Mouse (Mus musculus) midbrain, embryonic 15.5 days (tissue): Measurements from ENCODE around the gene Ccl24. TPM values are rescaled to one million over a fixed set of nuclear protein-coding genes. Genes with fewer than 3 reads are reported as not detected.
"Not testable (repeated sequence)": the region's sequence is repeated elsewhere in the genome, so short reads cannot be mapped to it uniquely, and the experiment has no call there.

Experiments
- ATAC-seq: fragments of 200-750 bp; cut with Nextera tagmentation; replicated peaks from 2 replicates; pipeline ENCODE4 v1.8.0; 2017; ENCODE audit warnings: moderate TSS enrichment
- H3K27ac ChIP-seq: fragments of 300-500 bp; sonication (generic); 2 replicates; pipeline ENCODE4 v1.5.1; 2015; ENCODE audit warnings: mild to moderate bottlenecking, inconsistent platforms
- H3K27me3 ChIP-seq: fragments of 300-500 bp; sonication (generic); replicated peaks from 2 replicates; pipeline ENCODE4 v1.6.1; 2015; ENCODE audit warnings: inconsistent platforms
- H3K36me3 ChIP-seq: fragments of 300-500 bp; sonication (generic); replicated peaks from 2 replicates; pipeline ENCODE4 v1.6.1; 2015; ENCODE audit warnings: inconsistent platforms
- H3K4me1 ChIP-seq: fragments of 300-500 bp; sonication (generic); 2 replicates; pipeline ENCODE4 v1.6.1; 2015; ENCODE audit warnings: inconsistent platforms
- H3K4me2 ChIP-seq: fragments of 300-500 bp; sonication (generic); 2 replicates; pipeline ENCODE4 v1.6.1; 2015; ENCODE audit warnings: inconsistent platforms, mild to moderate bottlenecking, moderate library complexity
- H3K4me3 ChIP-seq: fragments of 300-500 bp; sonication (generic); 2 replicates; pipeline ENCODE4 v1.5.1; 2015; ENCODE audit warnings: mild to moderate bottlenecking, inconsistent platforms
- H3K9ac ChIP-seq: fragments of 300-500 bp; sonication (generic); 2 replicates; pipeline ENCODE4 v1.6.1; 2015; ENCODE audit warnings: mild to moderate bottlenecking, inconsistent platforms
- H3K9me3 ChIP-seq: fragments of 300-500 bp; sonication (generic); 2 replicates; pipeline ENCODE4 v1.6.1; 2016; ENCODE audit warnings: inconsistent platforms
- WGBS: fragments of 180-500 bp; shearing (Covaris S2); methylation state at CpG from one replicate; pipeline ENCODE4 v1.1.7; 2015; ENCODE audit warnings: mixed read lengths; 5-methylcytosine and 5-hydroxymethylcytosine counted together
- polyA plus RNA-seq: library from polyadenylated mRNA; unstranded; fragments of >200 nt; fragmentation: Nextera tagmentation; extraction: Ambion mirVana; gene quantifications from 2 replicates; pipeline ENCODE4 v1.2.1, GENCODE M21; 2015

Ccl24 gene
- 1.2 and 2.8 TPM in 2 replicates for polyA plus RNA-seq

DNA sequence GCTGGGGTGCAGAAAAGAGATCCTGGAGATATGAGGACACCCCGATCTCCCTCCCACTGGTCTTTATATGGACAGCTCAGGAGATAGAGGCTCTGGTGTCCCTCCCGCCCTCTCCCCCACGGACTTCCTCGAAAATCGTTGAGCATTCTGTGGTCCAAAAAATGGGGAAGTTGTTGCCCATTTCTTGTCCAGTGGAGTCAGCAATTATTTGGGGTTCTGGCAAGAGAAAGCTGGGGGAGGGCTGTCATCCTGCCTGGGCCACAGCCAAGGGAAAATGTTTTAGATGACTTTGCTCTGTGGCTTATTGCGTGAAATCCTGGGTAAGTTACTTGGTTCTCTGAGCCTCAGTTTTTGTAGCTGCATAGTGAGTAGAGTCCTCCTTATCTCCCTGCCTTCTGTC lies at the start of gene Ccl24:
TSS of gene Ccl24 (minus strand) at position 44 of the 400 bp plus-strand sequence.
- H3K36me3 ChIP-seq = no peaks in the 10 kb centered on the region
- no peaks in the 10 kb centered on the region for H3K9me3 ChIP-seq
- H3K4me1 ChIP-seq = no peaks in the 10 kb centered on the region
- no peak within 1 kb of the TSS for H3K9ac ChIP-seq
- WGBS = 93% methylated on average over 6 of the region's 6 CpGs
- H3K27ac ChIP-seq = no peak within 1 kb of the TSS
- no peak for ATAC-seq
- no peak within 1 kb of the TSS for H3K4me2 ChIP-seq
- no peaks in the 10 kb centered on the region; the same call in 1 of the 2 replicates for H3K27me3 ChIP-seq
- no peak within 1 kb of the TSS for H3K4me3 ChIP-seq

DNA sequence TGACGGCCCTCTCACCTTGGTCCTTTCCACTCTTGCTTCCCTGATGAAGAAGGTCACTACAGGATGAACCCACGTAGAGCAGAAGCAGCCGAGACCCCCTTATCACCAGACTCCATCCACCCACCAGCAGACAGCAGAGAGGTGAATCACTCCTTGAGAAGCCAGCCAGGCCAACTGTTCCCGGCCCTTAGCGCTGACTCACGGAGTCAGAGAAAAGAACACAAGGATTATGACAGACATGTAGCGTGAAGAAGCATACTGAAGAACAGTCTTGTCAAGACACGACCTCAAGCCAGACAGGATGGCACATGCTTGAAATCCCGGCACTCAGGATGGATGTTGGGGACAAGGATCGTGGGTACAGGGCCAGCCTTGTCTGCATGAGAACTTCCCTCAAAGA lies 48.9 kb upstream of the Ccl24 start:
- no peak for ATAC-seq
- H3K4me1 ChIP-seq = no peaks in the 10 kb centered on the region
- no peak overlapping the region for H3K4me2 ChIP-seq
- no peaks in the 10 kb centered on the region for H3K36me3 ChIP-seq
- H3K9ac ChIP-seq = no peak overlapping the region
- H3K27ac ChIP-seq = no peak overlapping the region
- no peak overlapping the region for H3K4me3 ChIP-seq
- no peaks in the 10 kb centered on the region for H3K27me3 ChIP-seq
- H3K9me3 ChIP-seq = no peaks in the 10 kb centered on the region
- whole genome bisulfite sequencing = 86% methylated on average over 10 of the region's 10 CpGs

DNA sequence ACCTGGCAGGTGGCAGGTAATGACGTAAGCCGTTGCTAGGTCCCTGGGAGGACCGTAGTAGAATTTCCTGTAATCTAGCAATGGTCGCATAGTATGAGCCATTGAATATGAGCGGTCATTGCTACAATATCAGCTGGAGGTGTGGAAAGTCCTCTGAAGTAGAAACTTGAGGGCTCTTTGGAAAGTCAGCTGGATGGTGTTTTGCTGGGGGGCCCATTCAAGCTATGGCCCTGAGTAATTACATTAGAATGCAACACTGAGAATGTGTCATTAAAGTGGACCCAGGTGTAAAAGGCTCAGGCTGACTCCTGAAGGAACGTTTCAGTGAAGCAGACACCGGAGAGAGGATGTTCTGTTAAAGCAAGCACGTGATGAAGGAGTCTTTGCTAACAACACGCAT lies 47.7 kb upstream of the Ccl24 start:
- Histone ChIP-seq H3K36me3 (no peaks in the 10 kb centered on the region), H3K27ac (no peak overlapping the region), H3K9me3 (no peaks in the 10 kb centered on the region), H3K27me3 (no peaks in the 10 kb centered on the region), H3K9ac (no peak overlapping the region), H3K4me3 (no peak overlapping the region), H3K4me1 (no peaks in the 10 kb centered on the region), H3K4me2 (no peak overlapping the region)
- WGBS = 88% methylated on average over 9 of the region's 9 CpGs
- ATAC-seq = no peak

DNA sequence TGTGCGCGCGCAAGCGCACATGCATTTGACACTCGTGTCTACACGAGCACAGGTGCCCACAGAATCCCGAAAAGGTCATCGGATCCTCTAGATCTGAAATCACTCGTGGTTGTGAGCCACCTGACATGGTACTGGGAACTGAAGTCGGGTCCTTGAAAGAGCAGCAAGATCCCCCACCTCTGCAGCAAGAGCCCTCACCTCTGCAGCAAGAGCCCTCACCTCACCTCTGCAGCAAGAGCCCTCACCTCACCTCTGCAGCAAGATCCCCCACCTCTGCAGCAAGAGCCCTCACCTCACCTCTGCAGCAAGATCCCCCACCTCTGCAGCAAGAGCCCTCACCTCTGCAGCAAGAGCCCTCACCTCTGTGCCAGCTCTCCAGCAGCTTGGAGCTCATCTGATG lies 46.9 kb upstream of the Ccl24 start:
- not testable (repeated sequence) for H3K9ac ChIP-seq, H3K9me3 ChIP-seq, H3K4me2 ChIP-seq, H3K4me3 ChIP-seq, ATAC-seq, H3K36me3 ChIP-seq, H3K27me3 ChIP-seq, H3K27ac ChIP-seq, H3K4me1 ChIP-seq
- WGBS = 87% methylated on average over 10 of the region's 10 CpGs

DNA sequence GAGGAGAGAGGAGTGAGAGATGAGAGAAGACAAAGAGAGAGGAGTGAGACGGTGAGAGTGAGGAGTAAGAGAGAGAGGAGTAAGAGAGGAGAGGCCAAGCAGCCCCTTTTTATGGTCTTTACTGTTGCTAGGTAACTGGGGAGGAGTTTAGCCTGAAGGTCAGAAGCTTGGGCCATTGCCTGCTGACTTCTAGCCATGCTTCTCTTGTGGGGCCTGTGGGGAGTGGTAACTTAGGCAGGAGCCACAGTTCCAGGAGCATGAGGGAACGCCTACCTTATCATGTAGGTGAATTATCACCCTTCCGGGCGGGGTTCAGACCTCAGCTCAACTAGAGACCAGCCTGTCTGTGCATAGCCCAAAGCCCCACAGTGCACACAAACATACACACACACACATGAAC lies 36.9 kb upstream of the Ccl24 start:
- Histone ChIP-seq H3K27me3 (no peaks in the 10 kb centered on the region), H3K9me3 (no peaks in the 10 kb centered on the region), H3K4me3 (no peak overlapping the region), H3K4me2 (no peak overlapping the region), H3K9ac (no peak overlapping the region), H3K27ac (no peak overlapping the region), H3K4me1 (no peaks in the 10 kb centered on the region), H3K36me3 (no peaks in the 10 kb centered on the region)
- WGBS = 80% methylated on average over 4 of the region's 4 CpGs
- no peak for ATAC-seq

DNA sequence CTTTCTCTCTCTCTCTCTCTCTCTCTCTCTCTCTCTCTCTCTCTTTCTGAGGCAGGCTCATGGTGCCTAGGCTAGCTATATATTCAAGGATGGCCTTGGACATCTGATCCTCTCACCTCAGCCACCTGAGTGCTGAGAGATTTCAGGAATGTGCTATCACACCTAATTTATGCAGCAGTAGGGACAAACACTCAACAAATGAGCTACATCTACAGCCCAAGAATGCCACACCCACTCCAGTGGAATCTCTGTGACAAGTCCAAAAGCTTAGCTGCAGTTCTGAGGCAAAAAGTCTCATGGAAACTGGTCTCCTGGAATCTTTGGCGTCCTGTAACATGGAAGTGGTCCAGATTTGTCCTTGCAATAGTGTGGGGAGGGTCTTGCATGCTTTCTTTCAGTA lies 34.7 kb upstream of the Ccl24 start:
- Histone ChIP-seq H3K9ac (no peak overlapping the region), H3K27me3 (no peaks in the 10 kb centered on the region), H3K4me2 (no peak overlapping the region), H3K36me3 (no peaks in the 10 kb centered on the region), H3K4me1 (no peaks in the 10 kb centered on the region), H3K27ac (no peak overlapping the region), H3K9me3 (no peaks in the 10 kb centered on the region), H3K4me3 (no peak overlapping the region)
- 69% methylated on average over 1 of the region's 1 CpGs for WGBS
- no peak for ATAC-seq

DNA sequence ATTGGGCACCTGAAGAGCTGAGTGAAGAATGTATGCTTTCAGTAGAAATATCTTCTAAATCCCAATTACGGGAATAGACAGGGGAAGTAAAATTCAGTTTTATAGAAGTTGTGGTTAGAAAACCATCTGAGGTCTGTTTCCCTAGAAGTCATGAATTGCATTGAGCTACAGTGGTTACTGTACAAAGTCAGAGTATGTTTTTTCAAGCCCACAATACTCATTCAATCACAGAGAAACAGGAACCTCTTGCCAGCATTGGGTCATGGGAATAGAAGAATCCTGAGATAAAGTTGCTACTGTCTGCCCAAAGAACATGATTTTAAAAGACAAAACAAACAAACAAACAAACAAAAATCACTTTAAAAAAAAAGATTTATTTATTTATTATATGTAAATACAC lies 33.9 kb upstream of the Ccl24 start:
- no CpG with 5 or more reads among the region's 1 CpGs for WGBS
- H3K9ac ChIP-seq, ATAC-seq, H3K4me3 ChIP-seq, H3K4me2 ChIP-seq, H3K36me3 ChIP-seq, H3K9me3 ChIP-seq, H3K4me1 ChIP-seq, H3K27ac ChIP-seq, H3K27me3 ChIP-seq: not testable (repeated sequence)

DNA sequence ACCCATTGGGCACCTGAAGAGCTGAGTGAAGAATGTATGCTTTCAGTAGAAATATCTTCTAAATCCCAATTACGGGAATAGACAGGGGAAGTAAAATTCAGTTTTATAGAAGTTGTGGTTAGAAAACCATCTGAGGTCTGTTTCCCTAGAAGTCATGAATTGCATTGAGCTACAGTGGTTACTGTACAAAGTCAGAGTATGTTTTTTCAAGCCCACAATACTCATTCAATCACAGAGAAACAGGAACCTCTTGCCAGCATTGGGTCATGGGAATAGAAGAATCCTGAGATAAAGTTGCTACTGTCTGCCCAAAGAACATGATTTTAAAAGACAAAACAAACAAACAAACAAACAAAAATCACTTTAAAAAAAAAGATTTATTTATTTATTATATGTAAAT lies 31.8 kb upstream of the Ccl24 start:
- not testable (repeated sequence) for ATAC-seq, H3K27me3 ChIP-seq, H3K4me2 ChIP-seq, H3K4me3 ChIP-seq, H3K36me3 ChIP-seq, H3K27ac ChIP-seq, H3K4me1 ChIP-seq, H3K9me3 ChIP-seq, H3K9ac ChIP-seq
- WGBS = no CpG with 5 or more reads among the region's 1 CpGs

DNA sequence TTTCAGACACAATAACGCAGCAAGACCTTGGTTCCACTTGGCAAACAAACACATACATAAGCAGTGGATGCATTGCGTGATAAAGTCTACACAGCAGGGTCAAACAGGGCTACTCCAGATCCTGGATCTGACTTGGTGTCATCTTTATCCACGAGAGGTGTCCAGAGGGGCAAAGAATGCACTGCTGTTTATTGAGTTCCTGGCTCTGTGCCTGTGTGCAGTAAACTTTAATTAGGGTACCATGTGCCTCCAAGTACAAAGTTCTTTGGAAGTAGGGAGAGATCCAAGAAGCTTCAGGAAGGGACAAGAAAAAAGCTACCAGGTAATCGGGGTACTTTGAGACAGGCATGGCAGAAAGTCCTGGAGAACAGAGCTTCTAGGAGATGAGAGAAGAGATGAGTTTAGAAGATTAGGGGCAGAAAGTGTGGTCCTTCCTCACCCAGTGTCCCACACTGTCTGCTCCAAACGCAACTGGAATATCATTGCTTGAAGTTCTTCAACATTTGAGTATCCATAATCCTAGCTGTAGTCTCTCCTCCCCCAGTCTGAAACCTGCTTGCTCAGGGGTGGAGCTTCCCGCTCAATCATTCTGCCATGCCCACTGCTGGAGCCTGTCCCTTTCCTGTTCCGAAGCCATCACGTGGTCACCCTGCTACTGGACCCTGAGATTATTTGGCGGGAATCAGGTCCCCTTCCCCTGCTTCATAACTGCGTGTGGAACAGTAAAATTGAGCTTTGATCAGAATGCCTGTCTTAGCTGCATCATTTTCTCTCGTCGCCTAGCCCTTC lies 17.3 kb upstream of the Ccl24 start:
- H3K27me3 ChIP-seq = no peaks in the 10 kb centered on the region
- H3K36me3 ChIP-seq = no peaks in the 10 kb centered on the region
- H3K9me3 ChIP-seq = no peaks in the 10 kb centered on the region; the same call in 1 of the 2 replicates
- ATAC-seq = no peak
- no peak overlapping the region for H3K9ac ChIP-seq
- H3K4me3 ChIP-seq = no peak overlapping the region
- H3K27ac ChIP-seq = no peak overlapping the region
- H3K4me2 ChIP-seq = no peak overlapping the region
- H3K4me1 ChIP-seq = no peaks in the 10 kb centered on the region
- WGBS = 81% methylated on average over 12 of the region's 12 CpGs

DNA sequence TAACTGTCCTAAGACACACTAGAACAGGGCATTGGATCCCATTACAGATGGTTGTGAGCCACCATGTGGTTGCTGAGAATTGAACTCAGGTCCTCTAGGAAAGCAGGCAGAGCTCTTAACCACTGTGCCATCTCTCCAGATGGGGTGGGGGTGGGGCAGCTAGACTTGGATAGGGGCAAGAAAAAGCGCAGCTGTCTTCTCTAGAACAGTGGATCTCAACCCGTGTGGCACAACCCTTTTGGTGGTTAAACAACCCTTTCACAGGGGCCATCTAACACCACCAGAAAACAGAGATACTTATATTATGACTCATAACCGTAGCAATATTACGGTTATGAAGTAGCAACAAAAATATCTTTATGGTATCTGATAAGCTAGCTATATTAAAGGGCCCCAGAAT lies 14.9 kb upstream of the Ccl24 start:
- WGBS = 87% methylated on average over 4 of the region's 4 CpGs
- no peaks in the 10 kb centered on the region; the same call in 1 of the 2 replicates for H3K9me3 ChIP-seq
- H3K36me3 ChIP-seq = no peaks in the 10 kb centered on the region
- H3K27ac ChIP-seq = no peak overlapping the region
- H3K4me2 ChIP-seq = no peak overlapping the region
- H3K9ac ChIP-seq = no peak overlapping the region
- no peak for ATAC-seq
- H3K4me3 ChIP-seq = no peak overlapping the region
- H3K4me1 ChIP-seq = no peaks in the 10 kb centered on the region
- no peaks in the 10 kb centered on the region for H3K27me3 ChIP-seq

DNA sequence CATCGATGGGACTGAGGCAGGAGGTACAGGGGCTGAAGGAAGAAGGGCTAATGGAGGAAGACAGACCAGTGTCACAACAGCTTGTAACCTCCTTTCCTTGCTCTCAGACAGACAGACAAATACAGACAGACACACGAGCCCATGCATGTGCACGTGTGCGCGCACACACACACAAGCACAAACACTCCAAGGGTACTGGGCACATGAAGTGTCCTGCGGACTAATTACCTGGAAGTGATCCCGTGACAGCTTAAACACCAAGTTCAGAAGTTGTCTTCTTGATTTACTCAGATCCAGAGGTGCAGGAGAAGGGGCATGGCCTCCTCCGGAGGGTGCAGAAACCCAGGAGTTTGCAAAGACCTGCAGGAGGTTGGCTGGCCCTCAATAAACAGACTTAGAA lies 12.8 kb upstream of the Ccl24 start:
- Histone ChIP-seq H3K4me3 (no peak overlapping the region), H3K27me3 (no peaks in the 10 kb centered on the region), H3K9ac (no peak overlapping the region), H3K4me2 (no peak overlapping the region), H3K9me3 (no peaks in the 10 kb centered on the region), H3K4me1 (no peaks in the 10 kb centered on the region), H3K27ac (no peak overlapping the region), H3K36me3 (no peaks in the 10 kb centered on the region)
- ATAC-seq = no peak
- WGBS = 95% methylated on average over 8 of the region's 8 CpGs

DNA sequence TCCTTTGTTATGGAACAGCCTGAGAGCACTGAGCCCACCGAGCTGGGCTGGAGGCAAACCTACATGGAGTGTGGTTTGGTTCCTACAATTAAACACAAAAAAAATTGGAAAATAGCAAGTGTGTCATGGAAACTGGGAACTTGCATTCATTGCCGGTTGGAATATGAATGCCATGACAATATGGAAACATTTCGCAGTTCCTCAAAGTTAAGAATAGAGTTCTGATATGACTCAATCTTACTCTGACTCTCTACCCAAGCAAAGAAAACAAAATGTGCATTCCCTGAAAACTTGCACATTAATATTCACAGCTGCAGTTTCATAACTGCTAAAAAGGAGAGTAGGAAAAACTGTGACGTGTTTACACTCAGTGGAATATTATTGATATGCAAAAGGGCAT lies 9.5 kb upstream of the Ccl24 start:
- 82% methylated on average over 4 of the region's 4 CpGs for WGBS
- H3K9ac ChIP-seq = no peak overlapping the region

DNA sequence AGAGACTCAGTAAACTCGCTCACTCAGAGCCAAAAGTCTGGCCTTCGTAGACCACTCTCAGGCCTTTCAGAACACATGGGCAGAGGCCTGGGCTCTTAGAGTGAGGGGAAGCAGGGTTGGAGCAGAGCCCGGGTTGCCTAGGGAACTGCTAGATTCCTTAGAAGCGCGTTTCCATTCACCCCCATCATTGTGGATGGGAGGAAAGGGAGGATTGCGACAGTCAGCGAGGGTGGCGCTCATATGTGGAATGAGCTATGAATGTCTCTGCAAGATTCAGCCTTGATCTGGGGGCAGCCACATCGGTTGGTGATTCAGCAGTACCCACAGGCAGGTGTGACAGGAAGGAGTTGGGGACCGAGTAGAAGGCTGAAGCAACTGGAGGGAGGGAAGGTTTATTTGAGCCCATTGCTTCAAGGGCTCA lies 6.5 kb upstream of the Ccl24 start:
- ATAC-seq = no peak
- Histone ChIP-seq H3K36me3 (no peaks in the 10 kb centered on the region), H3K9ac (no peak overlapping the region), H3K9me3 (no peaks in the 10 kb centered on the region), H3K27ac (no peak overlapping the region), H3K4me2 (no peak overlapping the region), H3K4me3 (no peak overlapping the region), H3K4me1 (no peaks in the 10 kb centered on the region), H3K27me3 (no peaks in the 10 kb centered on the region)
- 74% methylated on average over 10 of the region's 10 CpGs for WGBS

More for the DNA sequence above, 9.5 kb upstream of the Ccl24 start:
- no peak for ATAC-seq
- Histone ChIP-seq H3K4me3 (no peak overlapping the region), H3K36me3 (no peaks in the 10 kb centered on the region), H3K27ac (no peak overlapping the region), H3K9me3 (no peaks in the 10 kb centered on the region), H3K4me1 (no peaks in the 10 kb centered on the region), H3K27me3 (no peaks in the 10 kb centered on the region), H3K4me2 (no peak overlapping the region)
